Mouse (Mus musculus) stomach, postnatal 0 days (tissue): ENCODE data around the gene Cpm. TPM values are rescaled to one million over a fixed set of nuclear protein-coding genes. Genes with fewer than 3 reads are reported as not detected.
"Not testable (repeated sequence)": the region's sequence is repeated elsewhere in the genome, so short reads cannot be mapped to it uniquely, and the experiment has no call there.

Experiments
- ATAC-seq: fragments of 200-750 bp; cut with Nextera tagmentation; 2 replicates; pipeline ENCODE4 v1.8.0; 2017; ENCODE audit not compliant: low FRiP score, low TSS enrichment
- DNase-seq: peaks from one replicate; pipeline ENCODE4 v3.0.0-alpha.2; 2016; ENCODE audit warnings: low spot score
- H3K27ac ChIP-seq: fragments of 300-500 bp; sonication (generic); replicated peaks from 2 replicates; pipeline ENCODE4 v1.5.1; 2014; ENCODE audit warnings: mild to moderate bottlenecking, control low read depth
- H3K27me3 ChIP-seq: fragments of 300-500 bp; sonication (generic); 2 replicates; pipeline ENCODE4 v1.6.1; 2014; ENCODE audit warnings: low read length; ENCODE audit not compliant: control insufficient read depth, insufficient read depth
- H3K36me3 ChIP-seq: fragments of 300-500 bp; sonication (generic); 2 replicates; pipeline ENCODE4 v1.6.1; 2014; ENCODE audit warnings: low read length, mixed read lengths; ENCODE audit not compliant: control insufficient read depth, insufficient read depth
- H3K4me1 ChIP-seq: fragments of 300-500 bp; sonication (generic); replicated peaks from 2 replicates; pipeline ENCODE4 v1.6.1; 2014; ENCODE audit warnings: antibody characterized with exemption; ENCODE audit not compliant: control insufficient read depth, insufficient read depth
- H3K4me2 ChIP-seq: fragments of 300-500 bp; sonication (generic); replicated peaks from 2 replicates; pipeline ENCODE4 v1.6.1; 2014; ENCODE audit warnings: low read depth, mild to moderate bottlenecking, control low read depth, moderate library complexity
- H3K4me3 ChIP-seq: fragments of 300-500 bp; sonication (generic); 2 replicates; pipeline ENCODE4 v1.5.1; 2014; ENCODE audit warnings: low read depth, low read length, control low read depth
- H3K9ac ChIP-seq: fragments of 300-500 bp; sonication (generic); 2 replicates; pipeline ENCODE4 v1.6.1; 2014; ENCODE audit warnings: mild to moderate bottlenecking, low read length, control low read depth, mixed read lengths
- H3K9me3 ChIP-seq: fragments of 300-500 bp; sonication (generic); 2 replicates; pipeline ENCODE4 v1.6.1; 2016; ENCODE audit warnings: low read length; ENCODE audit not compliant: control insufficient read depth
- CTCF ChIP-seq: IDR thresholded peaks from 2 replicates; pipeline ENCODE4 v1.5.1; 2016; ENCODE audit warnings: antibody characterized with exemption, low read depth, mild to moderate bottlenecking, moderate library complexity
- EP300 ChIP-seq: optimal IDR thresholded peaks from 2 replicates; pipeline ENCODE3; 2016; ENCODE audit warnings: antibody characterized with exemption
- WGBS: fragments of 180-500 bp; shearing (Covaris S2); extraction: QIAGEN DNeasy Blood & Tissue Kit; methylation state at CpG from one replicate; pipeline ENCODE4 v1.1.7; 2014; 5-methylcytosine and 5-hydroxymethylcytosine counted together
- polyA plus RNA-seq: library from polyadenylated mRNA; unstranded; fragments of >200 nt; fragmentation: Nextera tagmentation; extraction: Ambion mirVana; gene quantifications from 2 replicates; pipeline ENCODE4 v1.2.1, GENCODE M21; 2015

The Cpm gene
- polyA plus RNA-seq, 1 experiment from 2014 or later = 22.9 TPM

DNA sequence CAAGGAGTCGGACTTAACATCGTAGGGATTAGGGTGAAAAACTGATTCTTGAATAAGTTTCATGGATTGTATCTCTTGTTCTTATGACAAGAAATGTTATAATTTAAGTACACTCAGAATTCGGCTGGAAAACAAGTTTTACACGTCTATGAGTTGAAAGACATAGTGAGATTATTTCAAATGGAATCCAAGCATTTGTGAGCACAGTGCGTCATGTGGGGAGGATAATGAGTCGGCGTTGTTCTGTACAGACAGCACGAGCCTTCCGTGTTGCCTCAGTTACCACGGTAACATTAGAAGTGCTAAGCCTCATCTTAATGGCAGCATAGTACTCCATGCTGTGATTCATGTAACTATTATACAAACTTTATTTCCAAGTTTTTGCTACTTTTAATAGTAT, 42.0 kb upstream of the Cpm start:
- no peak overlapping the region for H3K27ac ChIP-seq
- no peaks in the 10 kb centered on the region for H3K4me1 ChIP-seq
- no peaks in the 10 kb centered on the region for H3K27me3 ChIP-seq
- TF ChIP-seq EP300 (no peak), CTCF (no peak)
- H3K36me3 ChIP-seq = no peaks in the 10 kb centered on the region
- no peak overlapping the region for H3K4me2 ChIP-seq
- H3K9ac ChIP-seq = no peak overlapping the region
- no peaks in the 10 kb centered on the region for H3K9me3 ChIP-seq
- no peak for ATAC-seq
- WGBS = 63% methylated on average over 10 of the region's 10 CpGs
- DNase-seq = no peak
- H3K4me3 ChIP-seq = no peak overlapping the region

DNA sequence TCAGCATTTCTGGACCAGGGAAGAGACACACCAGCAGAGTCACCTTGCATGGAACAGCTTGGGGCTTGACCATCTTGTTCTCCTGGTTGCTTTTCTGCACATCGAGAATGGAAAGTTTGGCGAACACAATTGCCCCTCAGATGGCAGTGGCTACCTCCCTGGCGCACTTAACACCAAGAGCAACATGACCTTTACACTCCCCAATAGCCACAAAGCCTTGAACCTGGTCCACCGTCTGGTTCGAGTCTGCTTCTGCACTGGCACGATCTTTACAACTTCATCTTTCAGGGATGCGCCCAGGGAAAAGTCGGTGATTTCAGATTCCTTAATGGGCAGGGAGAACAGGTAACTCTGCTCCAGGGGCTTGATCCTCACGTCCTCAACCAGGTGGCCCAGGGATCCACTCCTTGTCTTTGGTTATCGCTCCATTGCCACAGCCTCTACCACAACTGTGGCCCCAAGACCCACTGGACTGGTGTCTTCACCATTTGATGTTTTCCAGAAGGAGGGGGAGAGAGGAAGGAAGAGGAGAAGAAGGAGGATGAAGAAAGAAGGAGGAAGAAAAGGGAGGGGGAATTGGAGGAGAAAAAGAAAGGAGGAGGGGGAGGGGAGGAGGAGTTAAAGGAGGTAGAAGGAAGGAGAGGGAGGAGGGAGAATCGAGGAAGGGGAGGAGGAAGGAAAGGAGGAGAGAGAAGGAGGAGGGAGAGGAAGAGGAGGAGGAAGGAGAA, 40.7 kb upstream of the Cpm start:
- H3K4me3 ChIP-seq, ATAC-seq, H3K9ac ChIP-seq, H3K9me3 ChIP-seq, H3K4me1 ChIP-seq, H3K36me3 ChIP-seq, H3K27ac ChIP-seq, DNase-seq, H3K4me2 ChIP-seq, H3K27me3 ChIP-seq: not testable (repeated sequence)
- whole genome bisulfite sequencing = 87% methylated on average over 11 of the region's 11 CpGs

DNA sequence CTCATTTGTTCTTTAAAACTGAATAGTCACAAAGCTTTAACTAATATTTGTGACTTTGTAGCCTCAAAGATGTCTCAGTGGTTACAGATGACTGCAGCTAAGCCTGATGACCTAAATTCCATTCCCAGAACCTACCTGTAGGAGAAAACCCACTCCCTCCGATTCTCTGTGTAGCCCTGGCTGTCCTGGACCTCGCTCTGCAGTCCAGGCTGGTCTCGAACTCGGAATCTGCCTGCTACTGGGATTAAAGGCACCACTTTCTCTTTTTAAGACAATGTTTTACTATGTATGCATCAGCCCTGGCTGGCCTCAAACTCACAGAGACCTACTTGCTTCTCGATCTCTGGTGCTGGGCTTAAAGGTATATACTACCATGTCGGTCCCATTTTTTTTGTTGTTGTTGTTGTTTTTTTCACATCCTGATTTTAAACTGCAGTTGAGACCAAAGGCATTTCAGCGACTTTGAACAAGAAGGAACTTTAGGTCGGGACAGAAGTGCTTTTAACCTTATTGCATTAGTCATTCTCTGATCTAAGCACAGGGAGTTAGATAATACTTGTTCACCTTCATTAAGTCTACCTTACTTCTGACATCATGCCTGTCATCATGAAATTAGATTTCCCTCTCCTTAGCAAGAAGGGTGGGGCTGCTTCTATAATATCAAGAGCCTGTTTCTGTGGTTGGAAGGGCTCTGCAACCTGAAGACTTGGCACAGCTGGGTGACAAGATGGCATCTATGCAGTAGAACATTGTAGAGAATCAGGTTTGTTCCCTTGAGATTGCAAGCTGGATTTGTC, 40.0 kb upstream of the Cpm start:
- no peak overlapping the region for H3K9ac ChIP-seq
- no peaks in the 10 kb centered on the region for H3K27me3 ChIP-seq
- H3K4me2 ChIP-seq = no peak overlapping the region
- DNase-seq (no peak), ATAC-seq (no peak)
- no peaks in the 10 kb centered on the region for H3K9me3 ChIP-seq
- H3K36me3 ChIP-seq = no peaks in the 10 kb centered on the region
- 79% methylated on average over 8 of the region's 8 CpGs for WGBS
- H3K27ac ChIP-seq = no peak overlapping the region
- H3K4me3 ChIP-seq = no peak overlapping the region
- no peaks in the 10 kb centered on the region for H3K4me1 ChIP-seq
- TF ChIP-seq EP300 (no peak), CTCF (no peak)

DNA sequence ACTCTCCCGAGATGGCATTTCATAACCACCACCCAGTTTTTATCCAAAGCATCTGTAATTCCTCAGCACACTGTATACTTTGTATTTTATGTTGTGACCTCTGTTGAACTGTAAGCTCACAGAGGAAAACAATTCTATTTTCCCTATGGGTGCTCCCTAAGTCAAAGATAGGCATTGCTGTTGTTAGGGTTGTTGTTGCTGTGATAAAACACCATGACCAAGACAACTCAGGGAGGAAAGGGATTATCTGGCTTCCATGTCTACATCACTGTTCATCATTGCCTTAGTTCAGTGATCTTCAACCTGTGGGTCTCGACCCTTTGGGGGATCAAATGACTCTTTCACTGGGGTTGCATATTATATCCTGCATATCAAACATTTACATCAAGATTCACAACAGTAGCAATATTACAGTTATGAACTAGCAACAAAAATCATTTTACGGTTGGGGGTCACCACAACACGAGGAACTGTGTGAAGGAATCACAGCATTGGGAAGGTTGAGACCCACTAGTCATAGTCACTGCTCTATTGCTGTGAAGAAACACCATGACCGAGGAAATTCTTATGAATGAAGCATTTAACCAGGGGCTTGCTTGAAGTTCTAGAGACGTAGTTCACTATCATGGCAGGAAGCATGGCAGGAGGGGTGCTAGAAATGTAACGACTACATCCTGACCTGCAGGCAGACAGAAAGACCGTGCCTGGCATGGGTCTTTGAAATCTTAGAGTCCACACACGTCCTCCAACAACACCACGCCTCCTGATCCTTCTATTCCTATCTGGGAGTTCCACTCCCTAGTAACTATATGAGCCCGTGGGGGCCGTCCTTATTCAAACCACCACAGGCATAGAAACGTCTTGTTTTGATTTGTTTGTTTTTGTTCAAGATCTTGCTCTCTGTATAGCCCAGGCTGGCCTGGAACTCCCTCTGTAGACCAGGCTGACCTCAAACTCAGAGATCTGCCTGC, 38.7 kb upstream of the Cpm start:
- no peak for TF ChIP-seq CTCF
- no peak for TF ChIP-seq EP300
- H3K27me3 ChIP-seq = no peaks in the 10 kb centered on the region
- H3K9me3 ChIP-seq = no peaks in the 10 kb centered on the region
- no peaks in the 10 kb centered on the region for H3K36me3 ChIP-seq
- no peak overlapping the region for H3K4me3 ChIP-seq
- DNase-seq (no peak), ATAC-seq (no peak)
- H3K27ac ChIP-seq = no peak overlapping the region
- no peak overlapping the region for H3K4me2 ChIP-seq
- H3K4me1 ChIP-seq = no peaks in the 10 kb centered on the region
- no peak overlapping the region for H3K9ac ChIP-seq
- 74% methylated on average over 13 of the region's 13 CpGs for WGBS

DNA sequence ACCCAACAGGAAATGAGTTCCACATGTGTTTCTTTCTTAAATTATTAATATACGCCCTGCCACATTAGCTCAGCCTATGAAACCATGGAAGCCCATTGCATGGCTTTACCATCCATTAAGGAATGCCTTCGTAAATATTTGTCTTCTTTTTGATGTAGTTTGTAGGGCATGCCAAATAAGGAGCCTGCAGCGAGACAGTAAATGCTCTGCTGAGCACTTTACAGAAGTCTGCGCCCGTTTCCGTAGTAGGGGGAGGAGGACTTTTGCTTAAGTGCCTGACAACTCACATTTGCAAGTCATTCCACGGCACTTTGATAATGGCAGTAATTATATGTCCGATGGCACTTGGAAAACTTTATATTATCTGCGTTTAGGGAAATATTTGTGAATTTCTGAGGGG, 37.5 kb upstream of the Cpm start:
- Histone ChIP-seq H3K4me2 (no peak overlapping the region), H3K9ac (no peak overlapping the region), H3K4me3 (no peak overlapping the region), H3K9me3 (no peaks in the 10 kb centered on the region), H3K27ac (no peak overlapping the region), H3K27me3 (no peaks in the 10 kb centered on the region), H3K36me3 (no peaks in the 10 kb centered on the region), H3K4me1 (no peaks in the 10 kb centered on the region)
- DNase-seq (no peak), ATAC-seq (no peak)
- TF ChIP-seq CTCF (no peak), EP300 (no peak)
- WGBS = 40% methylated on average over 9 of the region's 9 CpGs
